Comparison of ENCODE assay signal across 16 mouse cellular contexts in the genomic region with DNA sequence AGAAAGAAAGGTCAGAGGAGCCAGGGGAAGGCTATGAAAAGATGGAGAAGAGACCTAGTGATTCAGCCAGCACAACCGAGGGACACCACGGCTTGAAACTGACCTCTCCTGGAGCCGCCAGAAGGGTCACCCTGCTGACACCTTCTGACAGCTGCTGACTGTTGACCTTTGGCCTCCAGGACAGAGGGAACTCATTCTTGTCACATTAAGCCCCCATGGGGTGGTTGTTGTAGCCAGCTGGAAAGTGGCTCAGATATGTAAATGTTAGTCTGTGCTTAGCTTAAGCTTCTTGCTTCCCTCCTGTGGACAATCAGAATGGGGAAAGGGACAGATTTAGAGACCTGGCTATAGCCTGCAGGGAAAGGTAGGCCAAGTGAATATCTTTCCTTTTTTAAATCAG. TPM values are rescaled to one million over a fixed set of nuclear protein-coding genes. Genes with fewer than 3 reads are reported as not detected.
DNase-seq lines count a peak whose midpoint lies in the region; ATAC-seq lines count a peak whose summit lies in the region.
"Had no signal": no experiment of that assay in that cellular context is flagged by ENCODE, and none has a peak within 500 bp of the region (broad histone marks: within the 10 kb centered on the region; RNA-seq: fewer than 3 reads in every experiment).

No protein-coding gene starts in this region.

- no peak overlapping the region for H3K4me3 ChIP-seq in midbrain, embryonic 10.5 days
- no peak overlapping the region for H3K4me3 ChIP-seq in midbrain, embryonic 13.5 days (replicated peaks)
- H3K4me3 ChIP-seq in forebrain, embryonic 10.5 days, result no peak overlapping the region
- H3K4me3 ChIP-seq in heart, embryonic 11.5 days (ENCODE audit: low read depth, low read length), result no peak overlapping the region
- H3K4me3 ChIP-seq: liver, embryonic 15.5 days; neural tube, embryonic 13.5 days had no signal

- no peak overlapping the region for H3K27ac ChIP-seq in midbrain, embryonic 10.5 days (replicated peaks)
- H3K27ac ChIP-seq in midbrain, embryonic 13.5 days, result no peak overlapping the region
- no peak overlapping the region for H3K27ac ChIP-seq in forebrain, embryonic 10.5 days
- no peak overlapping the region for H3K27ac ChIP-seq in heart, embryonic 11.5 days (ENCODE audit: low read depth, low read length)
- H3K27ac ChIP-seq: liver, embryonic 15.5 days; neural tube, embryonic 13.5 days had no signal

- no peak overlapping the region for H3K9ac ChIP-seq in midbrain, embryonic 13.5 days (replicated peaks)
- no peak overlapping the region for H3K9ac ChIP-seq in heart, embryonic 11.5 days (ENCODE audit: low read depth, low read length)
- H3K9ac ChIP-seq: forebrain, postnatal 0 days; liver, embryonic 15.5 days; neural tube, embryonic 13.5 days had no signal

- 2% methylated on average over 3 of the region's 3 CpGs for WGBS in midbrain, embryonic 10.5 days
- WGBS in midbrain, embryonic 13.5 days, result 0% methylated on average over 3 of the region's 3 CpGs
- 6% methylated on average over 3 of the region's 3 CpGs for WGBS in forebrain, embryonic 10.5 days
- 11% methylated on average over 3 of the region's 3 CpGs for WGBS in heart, embryonic 11.5 days (ENCODE audit: insufficient replicate concordance)

- H3K27me3 ChIP-seq in midbrain, embryonic 10.5 days (ENCODE audit: low read depth, poor library complexity, severe bottlenecking), result peaks cover 78% of the 10 kb centered on the region
- peaks cover 26% of the 10 kb centered on the region for H3K27me3 ChIP-seq in midbrain, embryonic 13.5 days
- H3K27me3 ChIP-seq in forebrain, embryonic 10.5 days (ENCODE audit: poor library complexity, severe bottlenecking), result peaks cover 62% of the 10 kb centered on the region
- no peaks in the 10 kb centered on the region for H3K27me3 ChIP-seq in heart, embryonic 11.5 days (ENCODE audit: control insufficient read depth, insufficient read depth, low read length)

- no peaks in the 10 kb centered on the region for H3K9me3 ChIP-seq in midbrain, embryonic 10.5 days (replicated peaks)
- H3K9me3 ChIP-seq in midbrain, embryonic 13.5 days, result no peaks in the 10 kb centered on the region
- H3K9me3 ChIP-seq in forebrain, embryonic 10.5 days, result no peaks in the 10 kb centered on the region
- H3K9me3 ChIP-seq in heart, embryonic 11.5 days (replicated peaks; ENCODE audit: control insufficient read depth, low read length), result no peaks in the 10 kb centered on the region
- H3K9me3 ChIP-seq: liver, embryonic 15.5 days; neural tube, embryonic 13.5 days had no signal

- no peak overlapping the region for H3K4me2 ChIP-seq in midbrain, embryonic 13.5 days (replicated peaks)
- no peak overlapping the region for H3K4me2 ChIP-seq in heart, embryonic 11.5 days
- H3K4me2 ChIP-seq: liver, embryonic 15.5 days; neural tube, embryonic 13.5 days had no signal

- peaks cover 26% of the 10 kb centered on the region for H3K4me1 ChIP-seq in midbrain, embryonic 10.5 days
- no peaks in the 10 kb centered on the region for H3K4me1 ChIP-seq in midbrain, embryonic 13.5 days (replicated peaks)
- H3K4me1 ChIP-seq in forebrain, embryonic 10.5 days, result peaks cover 19% of the 10 kb centered on the region
- no peaks in the 10 kb centered on the region for H3K4me1 ChIP-seq in heart, embryonic 11.5 days (ENCODE audit: control insufficient read depth, insufficient read depth, low read length)
- H3K4me1 ChIP-seq: liver, embryonic 15.5 days; neural tube, embryonic 13.5 days had no signal

- peak; percentile 29 for DNase-seq in kidney, adult 11 months
- DNase-seq in kidney, postnatal 4 days, result no peak
- DNase-seq in midbrain, embryonic 10.5 days (ENCODE audit: low spot score), result peak; percentile 76
- peak; percentile 55 for DNase-seq in embryo, embryonic 11 days
- DNase-seq in forebrain, embryonic 10.5 days (ENCODE audit: extremely low spot score, low spot score), result no peak
- DNase-seq: cerebellum, adult 2 months; forebrain, postnatal 0 days; heart, postnatal 36 days; right cerebral cortex, postnatal 14 days; spleen, adult 18-20 months; thymus, postnatal 25 days had no signal

- H3K36me3 ChIP-seq in midbrain, embryonic 10.5 days, result no peaks in the 10 kb centered on the region
- H3K36me3 ChIP-seq in midbrain, embryonic 13.5 days, result no peaks in the 10 kb centered on the region
- no peaks in the 10 kb centered on the region for H3K36me3 ChIP-seq in forebrain, embryonic 10.5 days (replicated peaks)
- no peaks in the 10 kb centered on the region for H3K36me3 ChIP-seq in heart, embryonic 11.5 days (ENCODE audit: control insufficient read depth, insufficient read depth, low read length)
- H3K36me3 ChIP-seq: liver, embryonic 15.5 days; neural tube, embryonic 13.5 days had no signal

- ATAC-seq in midbrain, embryonic 13.5 days, result no peak
- ATAC-seq in heart, embryonic 11.5 days (replicated peaks; ENCODE audit: insufficient number of reproducible peaks, low FRiP score, low TSS enrichment), result no peak
- ATAC-seq: forebrain, postnatal 0 days; lung, postnatal 0 days had no signal

RNA-seq across cellular contexts. Expression of a gene that starts 8.5 kb away (rescaled TPM):
- polyA plus RNA-seq in midbrain, embryonic 10.5 days (2016; fragmentation: Nextera tagmentation; extraction: Ambion mirVana), result 39.6 and 44.0 TPM in 2 replicates
- polyA plus RNA-seq in midbrain, embryonic 13.5 days (2015; fragmentation: Nextera tagmentation; extraction: Ambion mirVana), result 28.1 and 32.1 TPM in 2 replicates
- 41.5 and 46.7 TPM in 2 replicates for polyA plus RNA-seq in forebrain, embryonic 10.5 days (2016; fragmentation: Nextera tagmentation; extraction: Ambion mirVana)
- polyA plus RNA-seq in heart, embryonic 11.5 days (2014; fragmentation: Nextera tagmentation; extraction: Ambion mirVana), result 25.7 and 28.9 TPM in 2 replicates

RNA-seq across cellular contexts. Expression of a gene that starts 20.2 kb away (rescaled TPM):
- polyA plus RNA-seq in midbrain, embryonic 10.5 days (2016; fragmentation: Nextera tagmentation; extraction: Ambion mirVana), result 11.0 and 11.6 TPM in 2 replicates
- 5.3 and 6.0 TPM in 2 replicates for polyA plus RNA-seq in midbrain, embryonic 13.5 days (2015; fragmentation: Nextera tagmentation; extraction: Ambion mirVana)
- polyA plus RNA-seq in forebrain, embryonic 10.5 days (2016; fragmentation: Nextera tagmentation; extraction: Ambion mirVana), result 11.4 and 12.1 TPM in 2 replicates
- 12.0 and 12.3 TPM in 2 replicates for polyA plus RNA-seq in heart, embryonic 11.5 days (2014; fragmentation: Nextera tagmentation; extraction: Ambion mirVana)

Comparison
In these comparisons a context has a peak if more than half of its experiments do, and no peak if none do; other contexts are left out.
1. DNase-seq: peak in kidney, adult 11 months (single experiment), midbrain, embryonic 10.5 days (single experiment) and embryo, embryonic 11 days (single experiment); none in kidney, postnatal 4 days (0 of 2) and forebrain, embryonic 10.5 days (single experiment).